Mouse (Mus musculus) hindbrain, embryonic 11.5 days (tissue): ENCODE measurements around the gene Klre1. TPM values are rescaled to one million over a fixed set of nuclear protein-coding genes. Genes with fewer than 3 reads are reported as not detected.
"Not testable (repeated sequence)": the region's sequence is repeated elsewhere in the genome, so short reads cannot be mapped to it uniquely, and the experiment has no call there.

Source experiments
- ATAC-seq: fragments of 200-750 bp; cut with Nextera tagmentation; 2 replicates; pipeline ENCODE4 v1.8.0; 2017; ENCODE audit warnings: mild to moderate bottlenecking, moderate TSS enrichment, moderate library complexity; ENCODE audit not compliant: low FRiP score
- DNase-seq: peaks from one replicate; pipeline ENCODE4 v3.0.0-alpha.2; 2015; ENCODE audit warnings: low spot score
- H3K27ac ChIP-seq: fragments of 300-500 bp; sonication (generic); 2 replicates; pipeline ENCODE4 v1.5.1; 2014; ENCODE audit warnings: mild to moderate bottlenecking, low read depth, low read length
- H3K27me3 ChIP-seq: fragments of 300-500 bp; sonication (generic); 2 replicates; pipeline ENCODE4 v1.6.1; 2014; ENCODE audit warnings: mild to moderate bottlenecking, low read length, moderate library complexity, mixed read lengths; ENCODE audit not compliant: control insufficient read depth, insufficient read depth
- H3K36me3 ChIP-seq: fragments of 300-500 bp; sonication (generic); 2 replicates; pipeline ENCODE4 v1.6.1; 2014; ENCODE audit warnings: mild to moderate bottlenecking, low read length, moderate library complexity, mixed read lengths; ENCODE audit not compliant: control insufficient read depth, insufficient read depth
- H3K4me1 ChIP-seq: fragments of 300-500 bp; sonication (generic); replicated peaks from 2 replicates; pipeline ENCODE4 v1.6.1; 2014; ENCODE audit warnings: low read length, mixed read lengths; ENCODE audit not compliant: control insufficient read depth, insufficient read depth
- H3K4me2 ChIP-seq: fragments of 300-500 bp; sonication (generic); replicated peaks from 2 replicates; pipeline ENCODE4 v1.6.1; 2014; ENCODE audit warnings: mild to moderate bottlenecking, low read depth, low read length
- H3K4me3 ChIP-seq: fragments of 300-500 bp; sonication (generic); 2 replicates; pipeline ENCODE4 v1.5.1; 2014; ENCODE audit warnings: low read depth, low read length
- H3K9ac ChIP-seq: fragments of 300-500 bp; sonication (generic); 2 replicates; pipeline ENCODE4 v1.6.1; 2014; ENCODE audit warnings: low read depth, low read length
- H3K9me3 ChIP-seq: fragments of 300-500 bp; sonication (generic); 2 replicates; pipeline ENCODE4 v1.6.1; 2016; ENCODE audit warnings: low read length; ENCODE audit not compliant: control insufficient read depth
- WGBS: fragments of 180-500 bp; shearing (Covaris S2); extraction: QIAGEN DNeasy Blood & Tissue Kit; methylation state at CpG from one replicate; pipeline ENCODE4 v1.1.7; 2014; 5-methylcytosine and 5-hydroxymethylcytosine counted together
- polyA plus RNA-seq: library from polyadenylated mRNA; unstranded; fragments of >200 nt; fragmentation: Nextera tagmentation; extraction: Ambion mirVana; gene quantifications from 2 replicates; pipeline ENCODE4 v1.2.1, GENCODE M21; 2014

Gene Klre1
- polyA plus RNA-seq, 1 experiment from 2014 or later: 0.11 TPM

- H3K4me2 ChIP-seq, H3K27ac ChIP-seq, H3K9ac ChIP-seq, H3K9me3 ChIP-seq, H3K27me3 ChIP-seq, H3K4me3 ChIP-seq, H3K4me1 ChIP-seq, H3K36me3 ChIP-seq, DNase-seq, ATAC-seq: not testable (repeated sequence)
- WGBS: 84% methylated on average over 2 of the region's 2 CpGs
These were observed 53.3 kb downstream of the Klre1 start for GRCm38 (mm10) chr6:129631046-129631445.

Other genes with a start within 250 kb of the Klre1 start
- gene 4922502D21Rik, start 246.1 kb upstream of the Klre1 start, polyA plus RNA-seq: not detected in 2 replicates
- gene Clec12a, start 235.2 kb upstream of the Klre1 start, polyA plus RNA-seq: 0.25 and 0.36 TPM in 2 replicates
- not detected in 2 replicates for gene Clec12b, start 192.0 kb upstream of the Klre1 start, polyA plus RNA-seq
- gene Clec1b, start 180.6 kb upstream of the Klre1 start, polyA plus RNA-seq: 12.5 and 12.9 TPM in 2 replicates
- gene Clec9a, start 169.0 kb upstream of the Klre1 start, polyA plus RNA-seq: 0.33 and 0.46 TPM in 2 replicates
- gene Clec1a, start 125.9 kb upstream of the Klre1 start, polyA plus RNA-seq: 1.3 and 1.4 TPM in 2 replicates
- gene Olr1, start 70.7 kb upstream of the Klre1 start, polyA plus RNA-seq: 0.14 TPM in 1 of 2 replicates, not detected in the other
- gene Tmem52b, start 65.3 kb upstream of the Klre1 start, polyA plus RNA-seq: not detected in 2 replicates
- 22.7 and 26.7 TPM in 2 replicates for gene Gabarapl1, start 44.7 kb upstream of the Klre1 start, polyA plus RNA-seq
- not detected in 2 replicates for gene Klrd1, start 13.9 kb downstream of the Klre1 start, polyA plus RNA-seq
- gene Klrk1, start 46.0 kb downstream of the Klre1 start, polyA plus RNA-seq: 0.25 and 0.28 TPM in 2 replicates
- gene Klrc3, start 65.4 kb downstream of the Klre1 start, polyA plus RNA-seq: not detected in 2 replicates
- gene Klrc2, start 82.8 kb downstream of the Klre1 start, polyA plus RNA-seq: not detected in 2 replicates
- not detected in 2 replicates for gene Klrc1, start 101.1 kb downstream of the Klre1 start, polyA plus RNA-seq
- not detected in 2 replicates for gene Klri1, start 139.2 kb downstream of the Klre1 start, polyA plus RNA-seq
- gene Klri2, start 162.6 kb downstream of the Klre1 start, polyA plus RNA-seq: not detected in 2 replicates
- gene Gm156, start 206.4 kb downstream of the Klre1 start, polyA plus RNA-seq: not detected in 2 replicates